Mouse (Mus musculus): ENCODE results near the gene Fblim1. TPM values are rescaled to one million over a fixed set of nuclear protein-coding genes. Genes with fewer than 3 reads are reported as not detected.
"Not testable (repeated sequence)": the region's sequence is repeated elsewhere in the genome, so short reads cannot be mapped to it uniquely, and the experiment has no call there.

Gene Fblim1
- polyA plus RNA-seq, 1 experiment: 29.5 TPM

- TF ChIP-seq CEBPB (IDR thresholded peaks at IDR 0.05; ENCODE audit: insufficient read depth, poor library complexity, severe bottlenecking) (no peak), REST (IDR thresholded peaks at IDR 0.05; ENCODE audit: insufficient read depth, insufficient read length) (no peak), POLR2AphosphoS2 (IDR thresholded peaks at IDR 0.05; ENCODE audit: insufficient read length, low read depth) (no peak), MYOD1 (IDR thresholded peaks at IDR 0.05; ENCODE audit: control insufficient read depth in 1 of 3, insufficient read length in 2 of 3, low read depth in 2 of 3) (no peak), E2F4 (IDR thresholded peaks at IDR 0.05; ENCODE audit: insufficient read depth) (no peak), TCF12 (IDR thresholded peaks at IDR 0.05; ENCODE audit: insufficient read depth, poor library complexity, severe bottlenecking) (no peak), SRF (IDR thresholded peaks at IDR 0.05; ENCODE audit: control insufficient read depth, insufficient read length, low read depth) (no peak), MAX (IDR thresholded peaks at IDR 0.05; ENCODE audit: low read depth) (no peak), POLR2A (IDR thresholded peaks at IDR 0.05; ENCODE audit: insufficient read length, low read depth) (no peak), USF1 (IDR thresholded peaks at IDR 0.05; ENCODE audit: low read depth) (no peak), MYOG (IDR thresholded peaks at IDR 0.05; ENCODE audit: control insufficient read depth in 1 of 3, insufficient read depth in 1 of 3, insufficient read length in 2 of 3, low read depth in 2 of 3) (no peak), TCF3 (IDR thresholded peaks at IDR 0.05; ENCODE audit: insufficient read length, low read depth) (no peak)
- H3K79me2 ChIP-seq (ENCODE audit: control insufficient read depth, insufficient read depth): no peaks in the 10 kb centered on the region
- no peak overlapping the region for H3ac ChIP-seq (ENCODE audit: control insufficient read depth, insufficient read length)
- no peaks in the 10 kb centered on the region for H3K36me3 ChIP-seq (ENCODE audit: control insufficient read depth, insufficient read depth)
- no peaks in the 10 kb centered on the region for H3K27me3 ChIP-seq (ENCODE audit: control insufficient read depth, insufficient read depth, insufficient read length)
- peak overlapping the region; percentile 51 for H3K4me2 ChIP-seq (ENCODE audit: low read depth)
- H3K4me3 ChIP-seq: no peak overlapping the region
These were observed 35.1 kb downstream of the Fblim1 start for GRCm38 (mm10) chr4:141570821-141571220.

- TF ChIP-seq REST (IDR thresholded peaks at IDR 0.05; ENCODE audit: insufficient read depth, insufficient read length) (no peak), TCF3 (IDR thresholded peaks at IDR 0.05; ENCODE audit: insufficient read length, low read depth) (peak; percentile 22), SRF (IDR thresholded peaks at IDR 0.05; ENCODE audit: control insufficient read depth, insufficient read length, low read depth) (no peak), POLR2AphosphoS2 (IDR thresholded peaks at IDR 0.05; ENCODE audit: insufficient read length, low read depth) (no peak), USF1 (IDR thresholded peaks at IDR 0.05; ENCODE audit: low read depth) (peak; percentile 15), E2F4 (IDR thresholded peaks at IDR 0.05; ENCODE audit: insufficient read depth) (no peak), TCF12 (IDR thresholded peaks at IDR 0.05; ENCODE audit: insufficient read depth, poor library complexity, severe bottlenecking) (no peak), CEBPB (IDR thresholded peaks at IDR 0.05; ENCODE audit: insufficient read depth, poor library complexity, severe bottlenecking) (no peak), MAX (IDR thresholded peaks at IDR 0.05; ENCODE audit: low read depth) (no peak), POLR2A (IDR thresholded peaks at IDR 0.05; ENCODE audit: insufficient read length, low read depth) (no peak), MYOG (IDR thresholded peaks at IDR 0.05; ENCODE audit: control insufficient read depth in 1 of 3, insufficient read depth in 1 of 3, insufficient read length in 2 of 3, low read depth in 2 of 3) (peak in 1 of 3 experiments; percentile 79), MYOD1 (IDR thresholded peaks at IDR 0.05; ENCODE audit: control insufficient read depth in 1 of 3, insufficient read length in 2 of 3, low read depth in 2 of 3) (peak in 1 of 3 experiments; percentile 73)
- Histone ChIP-seq H3K4me3 (no peak overlapping the region), H3ac (ENCODE audit: control insufficient read depth, insufficient read length) (no peak overlapping the region), H3K27me3 (ENCODE audit: control insufficient read depth, insufficient read depth, insufficient read length) (no peaks in the 10 kb centered on the region), H3K36me3 (ENCODE audit: control insufficient read depth, insufficient read depth) (no peaks in the 10 kb centered on the region), H3K4me2 (ENCODE audit: low read depth) (no peak overlapping the region), H3K79me2 (ENCODE audit: control insufficient read depth, insufficient read depth) (no peaks in the 10 kb centered on the region)
These were observed 35.9 kb downstream of the Fblim1 start for GRCm38 (mm10) chr4:141570004-141570403.

GRCm38 (mm10) chr4:141568966-141569365 lies 36.9 kb downstream of the Fblim1 start:
- no peaks in the 10 kb centered on the region for H3K36me3 ChIP-seq (ENCODE audit: control insufficient read depth, insufficient read depth)
- no peaks in the 10 kb centered on the region for H3K79me2 ChIP-seq (ENCODE audit: control insufficient read depth, insufficient read depth)
- H3K4me2 ChIP-seq (ENCODE audit: low read depth): no peak overlapping the region
- H3ac ChIP-seq (ENCODE audit: control insufficient read depth, insufficient read length): no peak overlapping the region
- H3K4me3 ChIP-seq: no peak overlapping the region
- H3K27me3 ChIP-seq (ENCODE audit: control insufficient read depth, insufficient read depth, insufficient read length): no peaks in the 10 kb centered on the region
- TF ChIP-seq MYOG (IDR thresholded peaks at IDR 0.05; ENCODE audit: control insufficient read depth in 1 of 3, insufficient read depth in 1 of 3, insufficient read length in 2 of 3, low read depth in 2 of 3) (no peak), POLR2AphosphoS2 (IDR thresholded peaks at IDR 0.05; ENCODE audit: insufficient read length, low read depth) (no peak), TCF3 (IDR thresholded peaks at IDR 0.05; ENCODE audit: insufficient read length, low read depth) (no peak), TCF12 (IDR thresholded peaks at IDR 0.05; ENCODE audit: insufficient read depth, poor library complexity, severe bottlenecking) (no peak), SRF (IDR thresholded peaks at IDR 0.05; ENCODE audit: control insufficient read depth, insufficient read length, low read depth) (no peak), MYOD1 (IDR thresholded peaks at IDR 0.05; ENCODE audit: control insufficient read depth in 1 of 3, insufficient read length in 2 of 3, low read depth in 2 of 3) (no peak), CEBPB (IDR thresholded peaks at IDR 0.05; ENCODE audit: insufficient read depth, poor library complexity, severe bottlenecking) (no peak), MAX (IDR thresholded peaks at IDR 0.05; ENCODE audit: low read depth) (no peak), USF1 (IDR thresholded peaks at IDR 0.05; ENCODE audit: low read depth) (no peak), POLR2A (IDR thresholded peaks at IDR 0.05; ENCODE audit: insufficient read length, low read depth) (no peak), E2F4 (IDR thresholded peaks at IDR 0.05; ENCODE audit: insufficient read depth) (no peak), REST (IDR thresholded peaks at IDR 0.05; ENCODE audit: insufficient read depth, insufficient read length) (no peak)

- not testable (repeated sequence) for H3K79me2 ChIP-seq (ENCODE audit: control insufficient read depth, insufficient read depth); H3K4me3 ChIP-seq; H3K27me3 ChIP-seq (ENCODE audit: control insufficient read depth, insufficient read depth, insufficient read length); H3ac ChIP-seq (ENCODE audit: control insufficient read depth, insufficient read length); H3K4me2 ChIP-seq (ENCODE audit: low read depth); H3K36me3 ChIP-seq (ENCODE audit: control insufficient read depth, insufficient read depth)
These were observed 38.7 kb downstream of the Fblim1 start for GRCm38 (mm10) chr4:141567174-141567573.

GRCm38 (mm10) chr4:141566187-141566586 lies 39.7 kb downstream of the Fblim1 start:
- no peaks in the 10 kb centered on the region for H3K79me2 ChIP-seq (ENCODE audit: control insufficient read depth, insufficient read depth)
- no peak overlapping the region for H3ac ChIP-seq (ENCODE audit: control insufficient read depth, insufficient read length)
- no peaks in the 10 kb centered on the region for H3K27me3 ChIP-seq (ENCODE audit: control insufficient read depth, insufficient read depth, insufficient read length)
- H3K4me2 ChIP-seq (ENCODE audit: low read depth): no peak overlapping the region
- no peak overlapping the region for H3K4me3 ChIP-seq
- no peak for TF ChIP-seq CEBPB (IDR thresholded peaks at IDR 0.05; ENCODE audit: insufficient read depth, poor library complexity, severe bottlenecking)
- no peak for TF ChIP-seq MYOG (IDR thresholded peaks at IDR 0.05; ENCODE audit: control insufficient read depth in 1 of 3, insufficient read depth in 1 of 3, insufficient read length in 2 of 3, low read depth in 2 of 3)
- TF ChIP-seq TCF12 (IDR thresholded peaks at IDR 0.05; ENCODE audit: insufficient read depth, poor library complexity, severe bottlenecking): no peak
- no peak for TF ChIP-seq REST (IDR thresholded peaks at IDR 0.05; ENCODE audit: insufficient read depth, insufficient read length)
- no peak for TF ChIP-seq POLR2A (IDR thresholded peaks at IDR 0.05; ENCODE audit: insufficient read length, low read depth)
- TF ChIP-seq MAX (IDR thresholded peaks at IDR 0.05; ENCODE audit: low read depth): no peak
- no peak for TF ChIP-seq USF1 (IDR thresholded peaks at IDR 0.05; ENCODE audit: low read depth)
- TF ChIP-seq TCF3 (IDR thresholded peaks at IDR 0.05; ENCODE audit: insufficient read length, low read depth): no peak
- no peak for TF ChIP-seq SRF (IDR thresholded peaks at IDR 0.05; ENCODE audit: control insufficient read depth, insufficient read length, low read depth)
- no peak for TF ChIP-seq E2F4 (IDR thresholded peaks at IDR 0.05; ENCODE audit: insufficient read depth)
- H3K36me3 ChIP-seq (ENCODE audit: control insufficient read depth, insufficient read depth): no peaks in the 10 kb centered on the region
